In the genomic region with DNA sequence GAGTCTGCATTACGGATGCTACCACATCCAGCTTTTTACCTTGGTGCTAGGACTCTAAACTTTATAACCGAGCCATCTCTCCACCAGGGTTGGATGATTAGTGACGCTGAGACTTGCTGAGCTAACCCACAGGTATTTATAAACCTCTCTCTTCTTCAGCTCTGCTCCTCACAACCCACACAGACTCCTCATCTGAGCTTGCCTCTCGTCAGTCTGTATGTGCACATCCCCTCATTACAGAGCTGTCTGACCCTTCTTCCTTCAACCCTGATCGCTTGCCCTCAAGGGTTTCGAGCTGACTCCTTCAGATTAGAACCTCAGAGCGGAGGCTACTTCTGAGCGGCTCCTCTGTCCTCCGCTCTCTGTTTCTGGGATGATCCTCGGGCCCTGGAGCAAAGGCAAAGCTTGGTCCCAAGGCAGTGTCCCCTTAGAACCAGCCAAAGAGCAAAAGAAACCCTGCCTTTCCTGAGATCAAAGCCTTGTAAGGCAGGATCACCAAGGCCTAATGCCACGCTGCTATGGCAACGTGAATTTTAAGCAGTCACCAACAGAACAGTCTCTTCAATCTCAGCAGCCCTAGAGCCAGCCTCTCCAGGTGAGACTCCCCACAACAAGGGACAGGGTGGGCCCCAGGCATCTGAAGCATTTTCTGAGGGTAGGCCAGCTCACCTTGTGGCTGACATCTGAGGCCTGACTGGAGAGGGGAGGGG, we compare ENCODE assay signal across 9 mouse cellular contexts.
DNase-seq lines count a peak whose midpoint lies in the region; ATAC-seq and TF ChIP-seq lines count a peak whose summit lies in the region.
"Had no signal": no experiment of that assay in that cellular context is flagged by ENCODE, and none has a peak within 500 bp of the region (broad histone marks: within the 10 kb centered on the region; RNA-seq: fewer than 3 reads in every experiment).

No protein-coding gene starts in this region.

- H3K9ac ChIP-seq in forebrain, embryonic 16.5 days (replicated peaks; ENCODE audit: low read depth, low read length): no peak overlapping the region
- H3K9ac ChIP-seq in midbrain, embryonic 13.5 days (replicated peaks): 0 out of 2 replicates have a peak overlapping the region, but pooled peaks have one; percentile 19

- no peaks in the 10 kb centered on the region for H3K36me3 ChIP-seq in forebrain, embryonic 16.5 days (ENCODE audit: control insufficient read depth, insufficient read depth)
- H3K36me3 ChIP-seq in midbrain, embryonic 13.5 days: no peaks in the 10 kb centered on the region

- no peak overlapping the region for H3K4me2 ChIP-seq in forebrain, embryonic 16.5 days (ENCODE audit: low read length)
- H3K4me2 ChIP-seq in midbrain, embryonic 13.5 days (replicated peaks): peak overlapping the region; percentile 14

- H3K4me1 ChIP-seq in forebrain, embryonic 16.5 days (replicated peaks; ENCODE audit: control insufficient read depth, insufficient read depth, low read length): peaks cover 5% of the 10 kb centered on the region; the same call in 1 of the 2 replicates
- H3K4me1 ChIP-seq in midbrain, embryonic 13.5 days (replicated peaks): peaks cover 24% of the 10 kb centered on the region

- no peaks in the 10 kb centered on the region for H3K9me3 ChIP-seq in forebrain, embryonic 16.5 days (ENCODE audit: control insufficient read depth, low read length)
- no peaks in the 10 kb centered on the region for H3K9me3 ChIP-seq in midbrain, embryonic 13.5 days

- H3K27me3 ChIP-seq in forebrain, embryonic 16.5 days (replicated peaks; ENCODE audit: control insufficient read depth, insufficient read depth, low read length): no peaks in the 10 kb centered on the region
- 0 out of 2 replicates have a peak, but pooled peaks cover 4% of the 10 kb centered on the region for H3K27me3 ChIP-seq in midbrain, embryonic 13.5 days

- no peak for TF ChIP-seq POLR2A in brain, embryonic 14.5 days (IDR thresholded peaks at IDR 0.05; ENCODE audit: borderline replicate concordance, extremely low read depth, insufficient read depth, insufficient read length, poor library complexity, severe bottlenecking)

- 37% methylated on average over 12 of the region's 12 CpGs for WGBS in forebrain, embryonic 16.5 days
- 26% methylated on average over 12 of the region's 12 CpGs for WGBS in midbrain, embryonic 13.5 days

- no peak overlapping the region for H3K4me3 ChIP-seq in forebrain, embryonic 16.5 days (replicated peaks; ENCODE audit: low read length)
- no peak overlapping the region for H3K4me3 ChIP-seq in midbrain, embryonic 13.5 days (replicated peaks)
- H3K4me3 ChIP-seq: erythroblast, embryonic 14.5 days had no signal

- peak; percentile 75 for ATAC-seq in forebrain, embryonic 16.5 days
- ATAC-seq in midbrain, embryonic 13.5 days: peak; percentile 89

- peak; percentile 22 to 30 for DNase-seq in adrenal gland, postnatal 36 days
- DNase-seq in brain, embryonic 14.5 days (ENCODE audit: low read depth): peak; percentile 84
- DNase-seq in adipocyte (ENCODE audit: low spot score): no peak
- DNase-seq in thymus, postnatal 14 days: no peak
- DNase-seq in gastrocnemius, adult 18-20 months (ENCODE audit: low spot score): no peak
- DNase-seq: cerebellum, adult 9-11 months had no signal

- TF ChIP-seq CTCF in brain, embryonic 14.5 days (IDR thresholded peaks at IDR 0.05; ENCODE audit: borderline replicate concordance, extremely low read depth, insufficient read depth, insufficient read length): no peak

- no peak overlapping the region for H3K27ac ChIP-seq in forebrain, embryonic 16.5 days (ENCODE audit: low read length)
- peak overlapping the region; percentile 80 for H3K27ac ChIP-seq in midbrain, embryonic 13.5 days

Comparison
In these comparisons a context has a peak if more than half of its experiments do, and no peak if none do; other contexts are left out.
1. DNase-seq: peak in adrenal gland, postnatal 36 days (2 of 2) and brain, embryonic 14.5 days (single experiment); none in adipocyte (single experiment), thymus, postnatal 14 days (single experiment) and gastrocnemius, adult 18-20 months (single experiment).